Mouse (Mus musculus) large intestine, adult 2 months (tissue): ENCODE measurements around the gene Aph1a. TPM values are rescaled to one million over a fixed set of nuclear protein-coding genes. Genes with fewer than 3 reads are reported as not detected.

Experiments used
- DNase-seq: peaks from one replicate; pipeline ENCODE4 v3.0.0-alpha.2; 2012; ENCODE audit warnings: low read depth, low spot score
- WGBS: fragments of 180-500 bp; shearing (Covaris S2); methylation state at CpG from one replicate; pipeline ENCODE4 v1.1.7; 2018; 5-methylcytosine and 5-hydroxymethylcytosine counted together
- polyA plus RNA-seq: library from polyadenylated mRNA; depleted of rRNA; stranded (reverse); fragments of >200 nt; gene quantifications from 2 replicates; pipeline ENCODE4 v1.2.3, GENCODE M21; 2012; rRNA removed

Aph1a gene
- polyA plus RNA-seq, 1 experiment: 175 TPM

- 88% methylated on average over 6 of the region's 6 CpGs for WGBS
- no peak for DNase-seq
These were observed 49.0 kb downstream of the Aph1a start for GRCm38 (mm10) chr3:95942749-95943148.

GRCm38 (mm10) chr3:95943226-95943625 lies 49.5 kb downstream of the Aph1a start:
- DNase-seq: no peak
- 94% methylated on average over 7 of the region's 7 CpGs for WGBS

- no peak for DNase-seq
These were observed 51.0 kb downstream of the Aph1a start for GRCm38 (mm10) chr3:95944742-95945141.

GRCm38 (mm10) chr3:95945731-95946240 lies 52.0 kb downstream of the Aph1a start:
- WGBS: 91% methylated on average over 14 of the region's 14 CpGs
- DNase-seq: no peak

More at GRCm38 (mm10) chr3:95944742-95945141, 51.0 kb downstream of the Aph1a start:
- 84% methylated on average over 8 of the region's 8 CpGs for WGBS

Other genes with a start within 250 kb of the Aph1a start
- 30.9 and 77.4 TPM in 2 replicates for gene Mcl1, start 235.2 kb upstream of the Aph1a start, polyA plus RNA-seq
- 5.7 and 8.4 TPM in 2 replicates for gene Adamtsl4, start 206.1 kb upstream of the Aph1a start, polyA plus RNA-seq
- 132 and 195 TPM in 2 replicates for gene Ecm1, start 154.4 kb upstream of the Aph1a start, polyA plus RNA-seq
- gene Tars2, start 133.8 kb upstream of the Aph1a start, polyA plus RNA-seq: 30.3 and 36.2 TPM in 2 replicates
- 8.4 and 13.5 TPM in 2 replicates for gene Rprd2, start 75.1 kb upstream of the Aph1a start, polyA plus RNA-seq
- 16.3 and 22.9 TPM in 2 replicates for gene Prpf3, start 38.1 kb upstream of the Aph1a start, polyA plus RNA-seq
- 98.0 and 112 TPM in 2 replicates for gene Mrps21, start 22.4 kb upstream of the Aph1a start, polyA plus RNA-seq
- gene Ciart, start 11.7 kb upstream of the Aph1a start, polyA plus RNA-seq: 1.0 and 1.1 TPM in 2 replicates
- 5.6 and 6.5 TPM in 2 replicates for gene BC028528, start 2.0 kb upstream of the Aph1a start, polyA plus RNA-seq
- gene Car14, start 10.7 kb downstream of the Aph1a start, polyA plus RNA-seq: 2.5 and 3.0 TPM in 2 replicates
- 13.8 and 18.8 TPM in 2 replicates for gene Anp32e, start 35.3 kb downstream of the Aph1a start, polyA plus RNA-seq
- gene Plekho1, start 102.0 kb downstream of the Aph1a start, polyA plus RNA-seq: 49.7 and 54.9 TPM in 2 replicates
- 6.1 TPM in 2 replicates for gene Vps45, start 164.5 kb downstream of the Aph1a start, polyA plus RNA-seq
- 5.7 and 8.9 TPM in 2 replicates for gene Otud7b, start 210.6 kb downstream of the Aph1a start, polyA plus RNA-seq